8 mouse cellular contexts compared by ENCODE assay signal in genomic region chr13:55592512-55593253, GRCm38 (mm10). TPM values are rescaled to one million over a fixed set of nuclear protein-coding genes. Genes with fewer than 3 reads are reported as not detected.
A peak's percentile ranks its signal among the peaks of the same experiment; 100 is the strongest.
DNase-seq lines count a peak whose midpoint lies in the region; ATAC-seq and TF ChIP-seq lines count a peak whose summit lies in the region.

No protein-coding gene starts in this region.

- peak overlapping the region; percentile 86 for H3K4me2 ChIP-seq in forebrain, embryonic 14.5 days (ENCODE audit: low read length)

- intact Hi-C loops in heart, postnatal 25 days (cut with DNase I): no loop called here

- DNase-seq in forebrain, embryonic 14.5 days (ENCODE audit: low spot score): peak; percentile 99
- peak; percentile 91 for DNase-seq in heart, postnatal 25 days (ENCODE audit: low spot score)
- peak; percentile 97 to 98 for DNase-seq in layer of hippocampus, adult 18-20 months (ENCODE audit: low spot score in 2 of 2)
- peak; percentile 90 for DNase-seq in lung, adult 2 months
- DNase-seq in thymus, adult 18-20 months: peak; percentile 97

- TF ChIP-seq EP300 in ES-Bruce4 (IDR thresholded peaks at IDR 0.05; ENCODE audit: insufficient read depth, low read depth, low read length): 0 out of 2 replicates have a peak, but pooled peaks have one; percentile 55

- H3K27me3 ChIP-seq in ES-Bruce4 (ENCODE audit: control insufficient read depth, insufficient read depth, low read length, poor library complexity, severe bottlenecking): no peaks in the 10 kb centered on the region
- H3K27me3 ChIP-seq in forebrain, embryonic 14.5 days (replicated peaks; ENCODE audit: control insufficient read depth, insufficient read depth, low read length): no peaks in the 10 kb centered on the region

- peaks cover 29% of the 10 kb centered on the region for H3K36me3 ChIP-seq in ES-Bruce4 (ENCODE audit: control insufficient read depth, insufficient read depth, low read length, poor library complexity, severe bottlenecking)
- peaks cover 32% of the 10 kb centered on the region for H3K36me3 ChIP-seq in forebrain, embryonic 14.5 days (ENCODE audit: control insufficient read depth, insufficient read depth, low read length)

- no peaks in the 10 kb centered on the region for H3K4me1 ChIP-seq in ES-Bruce4 (ENCODE audit: control insufficient read depth, insufficient read depth, low read length)
- peaks cover 5% of the 10 kb centered on the region for H3K4me1 ChIP-seq in forebrain, embryonic 14.5 days (ENCODE audit: control insufficient read depth, insufficient read depth, low read length)
- H3K4me1 ChIP-seq in lung, adult 2 months (ENCODE audit: control insufficient read depth, insufficient read depth, low read length): no peaks in the 10 kb centered on the region; the same call in 1 of the 2 replicates

- H3K27ac ChIP-seq in ES-Bruce4 (ENCODE audit: insufficient read depth, low read length): peak overlapping the region; percentile 72
- peak overlapping the region; percentile 70; the same call in 1 of the 2 replicates for H3K27ac ChIP-seq in forebrain, embryonic 14.5 days (ENCODE audit: low read depth, low read length)

- 6% methylated on average over 29 of the region's 29 CpGs for WGBS in forebrain, embryonic 14.5 days
- WGBS in lung, adult 2 months: 4% methylated on average over 29 of the region's 29 CpGs

- H3K9me3 ChIP-seq in ES-Bruce4 (replicated peaks; ENCODE audit: control insufficient read depth, insufficient read depth, low read length, poor library complexity, severe bottlenecking): no peaks in the 10 kb centered on the region
- no peaks in the 10 kb centered on the region for H3K9me3 ChIP-seq in forebrain, embryonic 14.5 days (replicated peaks; ENCODE audit: control insufficient read depth, low read length)

- TF ChIP-seq POLR2A in ES-Bruce4 (IDR thresholded peaks at IDR 0.05; ENCODE audit: insufficient read depth, low read length): peak; percentile 97
- peak; percentile 96 for TF ChIP-seq POLR2A in lung, adult 2 months (IDR thresholded peaks at IDR 0.05; ENCODE audit: borderline replicate concordance, extremely low read depth, low read depth, low read length)

- no peak for TF ChIP-seq CTCF in ES-Bruce4 (IDR thresholded peaks at IDR 0.05; ENCODE audit: low read depth, low read length)
- no peak for TF ChIP-seq CTCF in lung, adult 2 months (IDR thresholded peaks at IDR 0.05; ENCODE audit: insufficient read depth, low read length)

- ATAC-seq in cerebellum, adult (ENCODE audit: insufficient number of reproducible peaks, low FRiP score, low TSS enrichment): peak; percentile 97
- peak; percentile 99 for ATAC-seq in forebrain, embryonic 14.5 days
- peak; percentile 98 for ATAC-seq in neutrophil, adult 5-6 weeks (ENCODE audit: extremely low read depth, insufficient number of reproducible peaks, low FRiP score, poor library complexity, severe bottlenecking)

- peak overlapping the region; percentile 88 for H3K4me3 ChIP-seq in ES-Bruce4 (ENCODE audit: low read depth, low read length)
- H3K4me3 ChIP-seq in forebrain, embryonic 14.5 days (ENCODE audit: low read depth, low read length): peak overlapping the region; percentile 79
- H3K4me3 ChIP-seq in lung, adult 2 months (replicated peaks; ENCODE audit: extremely low read depth, low read depth, low read length): peak overlapping the region; percentile 97

- H3K9ac ChIP-seq in ES-Bruce4 (ENCODE audit: low read depth, poor library complexity, severe bottlenecking): peak overlapping the region; percentile 77
- peak overlapping the region; percentile 90 for H3K9ac ChIP-seq in forebrain, embryonic 14.5 days (ENCODE audit: low read length)

RNA-seq across cellular contexts. Expression of gene B4galt7, which starts 7.0 kb away (rescaled TPM):
- polyA plus RNA-seq in ES-Bruce4 (2011; ENCODE audit: insufficient read depth, insufficient read length, low read depth, missing spikeins): 10.3 and 10.5 TPM in 2 replicates
- 10.4 and 12.2 TPM in 2 replicates for polyA plus RNA-seq in forebrain, embryonic 14.5 days (2014; fragmentation: Nextera tagmentation; extraction: Ambion mirVana)
- total RNA-seq in heart, postnatal 25 days (2021): 10 to 100 TPM in 1 of 2 experiments, 1 to 10 TPM in 1; 9.6 to 10.4 TPM
- total RNA-seq in layer of hippocampus, adult 18-20 months (2021): 10 to 100 TPM; 25.9 to 26.7 TPM
- 21.2 TPM in 2 replicates for polyA plus RNA-seq in lung, adult 2 months (2012; rRNA removed)
- 14.7 and 19.1 TPM in 2 replicates for total RNA-seq in neutrophil, adult 5-6 weeks (2017)

RNA-seq across cellular contexts. Expression of gene Tmed9, which starts 19.2 kb away (rescaled TPM):
- polyA plus RNA-seq in ES-Bruce4 (2011; ENCODE audit: insufficient read depth, insufficient read length, low read depth, missing spikeins): 94.2 and 95.2 TPM in 2 replicates
- 66.6 and 70.4 TPM in 2 replicates for polyA plus RNA-seq in forebrain, embryonic 14.5 days (2014; fragmentation: Nextera tagmentation; extraction: Ambion mirVana)
- 10 to 100 TPM; 86.3 to 94.2 TPM for total RNA-seq in heart, postnatal 25 days (2021)
- total RNA-seq in layer of hippocampus, adult 18-20 months (2021): 100 to 1,000 TPM; 134 to 146 TPM
- 59.3 and 81.6 TPM in 2 replicates for polyA plus RNA-seq in lung, adult 2 months (2012; rRNA removed)
- total RNA-seq in neutrophil, adult 5-6 weeks (2017): 68.9 and 74.4 TPM in 2 replicates

RNA-seq across cellular contexts. Expression of gene Fam193b, which starts 21.8 kb away (rescaled TPM):
- polyA plus RNA-seq in ES-Bruce4 (2011; ENCODE audit: insufficient read depth, insufficient read length, low read depth, missing spikeins): 41.8 and 47.7 TPM in 2 replicates
- polyA plus RNA-seq in forebrain, embryonic 14.5 days (2014; fragmentation: Nextera tagmentation; extraction: Ambion mirVana): 34.3 and 42.5 TPM in 2 replicates
- total RNA-seq in heart, postnatal 25 days (2021): 10 to 100 TPM; 18.3 to 19.0 TPM
- 10 to 100 TPM; 77.6 to 79.0 TPM for total RNA-seq in layer of hippocampus, adult 18-20 months (2021)
- polyA plus RNA-seq in lung, adult 2 months (2012; rRNA removed): 142 and 151 TPM in 2 replicates
- 108 and 118 TPM in 2 replicates for total RNA-seq in neutrophil, adult 5-6 weeks (2017)

RNA-seq across cellular contexts. Expression of gene Caml, which starts 30.1 kb away (rescaled TPM):
- 22.6 and 26.3 TPM in 2 replicates for polyA plus RNA-seq in ES-Bruce4 (2011; ENCODE audit: insufficient read depth, insufficient read length, low read depth, missing spikeins)
- polyA plus RNA-seq in forebrain, embryonic 14.5 days (2014; fragmentation: Nextera tagmentation; extraction: Ambion mirVana): 92.9 and 105 TPM in 2 replicates
- total RNA-seq in heart, postnatal 25 days (2021): 10 to 100 TPM; 11.5 to 12.1 TPM
- total RNA-seq in layer of hippocampus, adult 18-20 months (2021): 10 to 100 TPM; 43.3 to 47.6 TPM
- 16.3 and 25.3 TPM in 2 replicates for polyA plus RNA-seq in lung, adult 2 months (2012; rRNA removed)
- total RNA-seq in neutrophil, adult 5-6 weeks (2017): 29.3 and 53.3 TPM in 2 replicates

RNA-seq across cellular contexts. Expression of gene Ddx46, which starts 42.1 kb away (rescaled TPM):
- 103 and 113 TPM in 2 replicates for polyA plus RNA-seq in ES-Bruce4 (2011; ENCODE audit: insufficient read depth, insufficient read length, low read depth, missing spikeins)
- polyA plus RNA-seq in forebrain, embryonic 14.5 days (2014; fragmentation: Nextera tagmentation; extraction: Ambion mirVana): 25.4 and 29.9 TPM in 2 replicates
- 10 to 100 TPM; 18.9 to 23.5 TPM for total RNA-seq in heart, postnatal 25 days (2021)
- 10 to 100 TPM; 38.4 to 44.6 TPM for total RNA-seq in layer of hippocampus, adult 18-20 months (2021)
- 9.9 and 15.8 TPM in 2 replicates for polyA plus RNA-seq in lung, adult 2 months (2012; rRNA removed)
- 206 and 230 TPM in 2 replicates for total RNA-seq in neutrophil, adult 5-6 weeks (2017)

Comparison
In these comparisons a context has a peak if more than half of its experiments do, and no peak if none do; other contexts are left out.
1. Peak in every context shown above with its lines: DNase-seq, ATAC-seq, H3K4me3 ChIP-seq and H3K27ac ChIP-seq.